Mouse (Mus musculus) small intestine, adult 2 months (tissue): ENCODE measurements around the gene Gdap1l1.

Experiments used
- CTCF ChIP-seq: fragments of 200-500 bp; IDR thresholded peaks from 2 replicates; pipeline ENCODE4 v1.5.1; 2012; ENCODE audit warnings: low read depth, mild to moderate bottlenecking, control low read depth, inconsistent platforms, low read length, moderate library complexity, mixed read lengths; ENCODE audit not compliant: insufficient replicate concordance, insufficient read length; ENCODE audit errors: extremely low read depth
- POLR2A ChIP-seq: fragments of 200-500 bp; IDR thresholded peaks from 2 replicates; pipeline ENCODE4 v1.6.1; 2012; ENCODE audit warnings: low read depth, mild to moderate bottlenecking, control low read depth, inconsistent platforms, low read length, moderate library complexity

DNA sequence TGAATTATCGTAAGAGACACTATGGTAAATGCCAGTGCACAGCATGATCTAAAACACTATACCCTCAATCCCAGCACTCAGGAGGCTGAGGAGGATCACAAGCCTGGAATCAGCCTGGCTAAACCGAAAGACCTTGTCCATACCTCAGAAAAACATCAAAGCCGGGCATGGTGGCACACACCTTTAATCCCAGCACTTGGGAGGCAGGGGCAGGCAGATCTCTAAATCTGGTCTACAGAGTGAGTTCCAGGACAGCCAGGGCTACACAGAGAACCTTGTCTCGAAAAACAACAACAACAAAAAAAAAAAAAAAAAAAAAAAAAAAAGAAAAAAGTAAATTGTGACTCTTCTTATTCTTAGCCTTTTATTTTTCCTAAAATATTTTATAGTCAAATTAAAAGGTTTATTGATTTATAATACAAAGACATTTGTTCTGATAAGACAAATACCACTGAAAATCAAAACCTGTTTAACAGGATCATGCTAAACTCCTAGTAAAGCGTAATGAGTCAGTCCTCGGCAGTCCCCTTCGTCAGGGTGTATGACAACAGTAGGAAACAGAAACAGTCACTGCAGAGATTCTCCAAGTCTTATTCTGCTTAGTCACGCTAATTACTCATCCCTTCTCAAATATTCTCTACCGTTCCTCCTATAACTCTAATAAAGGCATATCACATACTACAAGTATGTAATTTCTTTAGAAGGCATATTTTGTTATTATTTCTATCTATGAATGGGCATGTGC, 25.3 kb upstream of the Gdap1l1 start:
- TF ChIP-seq CTCF = no peak
- TF ChIP-seq POLR2A = no peak
